Mouse (Mus musculus): ENCODE measurements at regions not wholly inside any gene's neighbourhood (a gene's known extent, or its start where the extent isn't known, plus 50 kb on each side); places are given as distances from the start of the nearest gene placed in this dataset.

- TF ChIP-seq CTCF (conservative IDR thresholded peaks at IDR 0.05; ENCODE audit: low read length) (no peak), NANOG (IDR thresholded peaks at IDR 0.05; ENCODE audit: borderline replicate concordance, low read length) (no peak), POU5F1 (IDR thresholded peaks at IDR 0.05; ENCODE audit: borderline replicate concordance, low read length) (no peak)
Observed at GRCm38 (mm10) chr11:32884744-32885143, 60.3 kb upstream of the Smim23 start.
